Mouse (Mus musculus) cerebral cortex, adult 2 months (tissue): Measurements from ENCODE around the gene Nalcn.

Experiments
- WGBS: fragments of 180-500 bp; shearing (Covaris S2); methylation state at CpG from one replicate; pipeline ENCODE4 v1.1.7; 2018; 5-methylcytosine and 5-hydroxymethylcytosine counted together

Nalcn gene

GRCm38 (mm10) chr14:123371522-123371921 lies 255.4 kb downstream of the Nalcn start:
- 13% methylated on average over 9 of the region's 9 CpGs for WGBS

DNA sequence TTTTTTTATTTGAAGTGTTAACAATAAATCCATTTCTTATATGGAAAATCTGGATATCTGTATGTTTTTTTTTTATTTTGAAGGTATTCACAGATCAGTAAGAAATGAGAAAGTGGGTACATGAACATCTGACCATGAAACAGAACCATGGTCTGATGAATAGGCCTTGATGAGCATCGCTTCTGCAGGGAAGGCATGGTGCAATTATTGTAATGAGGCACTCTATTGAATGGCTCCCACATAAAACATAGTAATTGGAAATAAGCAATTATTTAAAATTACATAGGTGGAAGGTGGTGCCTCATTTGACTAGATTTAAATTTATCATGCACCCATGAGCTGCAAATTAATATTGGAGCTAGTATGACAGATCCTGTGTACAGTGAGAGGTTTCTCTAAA lies 267.3 kb downstream of the Nalcn start:
- WGBS = 90% methylated on average over 1 of the region's 1 CpGs

DNA sequence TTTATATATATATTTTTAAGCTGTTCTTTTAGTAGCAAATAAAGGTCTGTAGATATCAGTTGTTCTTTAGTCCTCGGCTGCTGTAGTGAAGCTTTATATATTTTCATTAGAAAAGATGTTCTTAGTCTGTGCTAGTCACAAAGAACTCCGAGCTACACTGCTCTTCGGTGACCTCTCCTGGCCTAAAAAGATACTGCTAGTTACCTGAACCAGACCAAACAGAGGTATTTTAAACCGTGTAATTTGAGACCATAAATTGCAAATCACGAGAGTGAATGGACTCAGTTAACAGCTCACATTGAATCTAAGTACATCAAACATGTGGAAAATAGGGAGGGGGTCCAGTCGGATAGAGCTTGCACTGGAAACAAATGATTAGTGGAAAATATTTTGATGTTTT lies 274.0 kb downstream of the Nalcn start:
- 14% methylated on average over 6 of the region's 6 CpGs for WGBS

- WGBS = 71% methylated on average over 1 of the region's 1 CpGs
Observed at GRCm38 (mm10) chr14:123331841-123332240, 295.1 kb downstream of the Nalcn start.

- WGBS = 36% methylated on average over 1 of the region's 1 CpGs
Observed at GRCm38 (mm10) chr14:123314369-123314768, 312.6 kb downstream of the Nalcn start.

DNA sequence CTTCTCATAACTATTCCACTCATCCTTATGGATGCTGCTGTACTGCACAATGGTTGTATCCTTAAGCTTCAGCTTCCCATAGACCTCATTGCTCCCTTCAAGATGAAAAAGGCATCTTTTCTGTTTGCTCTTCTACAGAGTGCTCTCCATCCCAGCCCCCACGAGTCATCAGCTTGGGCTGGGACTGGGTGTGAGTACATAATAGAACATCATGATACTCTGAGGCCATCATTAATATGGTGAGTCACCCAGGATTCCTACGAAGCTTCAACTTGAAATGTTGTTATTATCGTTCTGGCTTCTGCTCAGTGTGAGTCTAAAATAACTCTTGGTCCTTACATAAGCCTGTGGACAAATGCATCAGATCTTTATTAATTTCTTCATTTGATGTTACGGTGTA lies 314.6 kb downstream of the Nalcn start:
- 70% methylated on average over 4 of the region's 4 CpGs for WGBS

GRCm38 (mm10) chr14:123291118-123292007 lies 335.6 kb downstream of the Nalcn start:
- 75% methylated on average over 4 of the region's 4 CpGs for WGBS

GRCm38 (mm10) chr14:123272121-123272520 lies 354.8 kb downstream of the Nalcn start:
- 30% methylated on average over 2 of the region's 2 CpGs for WGBS

DNA sequence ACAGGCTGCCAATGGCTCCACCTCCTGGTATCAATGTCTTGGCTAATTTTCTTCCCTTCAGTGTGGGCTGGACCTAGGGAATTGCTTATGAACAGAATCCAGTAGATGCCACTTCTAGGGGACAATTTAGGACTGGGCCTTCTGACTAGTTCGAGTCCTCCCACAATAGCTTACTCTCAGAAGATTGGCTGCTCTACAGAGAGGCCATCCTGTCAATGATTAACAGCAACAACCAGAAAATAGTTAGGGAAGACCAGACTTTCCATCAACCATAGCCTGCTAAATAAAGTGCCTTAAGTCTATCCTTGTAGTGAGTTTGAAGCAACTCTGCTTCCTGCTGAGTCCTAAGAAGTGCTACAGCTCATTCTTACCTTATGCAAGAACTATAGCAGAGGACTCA lies 386.2 kb downstream of the Nalcn start:
- WGBS = 85% methylated on average over 1 of the region's 1 CpGs

DNA sequence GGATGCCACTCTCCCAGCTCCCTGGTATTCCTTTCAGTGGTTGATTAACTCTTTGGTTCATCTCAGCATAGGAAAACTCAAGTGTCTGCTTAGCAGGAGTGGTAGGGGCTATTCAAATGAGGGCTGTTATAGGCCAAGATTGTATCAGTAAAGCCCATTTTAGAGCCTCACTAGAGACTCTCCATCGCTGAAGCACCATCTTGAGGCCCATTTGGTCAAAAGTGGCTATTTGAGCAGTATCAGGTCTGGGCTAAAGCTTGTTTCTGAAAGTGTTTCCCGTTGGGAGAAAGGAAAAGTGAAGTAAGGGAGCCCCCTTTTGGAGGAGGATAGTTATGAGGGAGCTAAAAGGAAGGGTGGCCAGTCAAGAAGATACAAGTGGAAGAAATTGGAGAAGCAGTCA lies 387.0 kb downstream of the Nalcn start:
- WGBS = 13% methylated on average over 2 of the region's 2 CpGs

DNA sequence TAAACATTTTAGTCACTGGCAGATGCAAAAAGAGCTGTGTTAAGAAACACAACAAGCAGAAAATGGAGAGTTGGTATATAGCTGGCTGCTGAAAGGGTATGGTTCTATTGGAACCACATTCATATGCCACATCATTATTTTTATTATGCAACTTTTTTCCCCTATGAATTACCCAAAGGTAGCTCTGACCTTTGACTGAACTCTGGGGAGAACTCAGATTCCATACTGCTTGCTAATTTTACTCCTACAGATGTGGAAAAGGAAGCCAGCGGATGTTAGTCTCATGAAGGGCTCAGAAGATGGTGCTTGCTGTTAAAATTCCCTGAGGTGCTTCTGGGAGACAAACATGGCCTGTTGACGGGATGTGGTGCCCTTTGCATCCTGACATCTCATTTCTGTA lies 389.9 kb downstream of the Nalcn start:
- 93% methylated on average over 2 of the region's 2 CpGs for WGBS
